Mouse (Mus musculus) induced T-regulatory cell, adult 2 months (primary cell): ENCODE data around the gene Plppr3.
A peak's percentile ranks its signal among the peaks of the same experiment; 100 is the strongest.

Experiments used
- DNase-seq: peaks from one replicate; pipeline ENCODE4 v3.0.0-alpha.2; 2012; ENCODE audit warnings: low read depth

Gene Plppr3

GRCm38 (mm10) chr10:79852827-79853226, 21.6 kb downstream of the Plppr3 start:
- peak; percentile 43 for DNase-seq

GRCm38 (mm10) chr10:79852107-79852789, 22.2 kb downstream of the Plppr3 start:
- peak; percentile 64 for DNase-seq

GRCm38 (mm10) chr10:79851653-79852052, 22.8 kb downstream of the Plppr3 start:
- DNase-seq: no peak

- DNase-seq: peak; percentile 55
These were observed 24.3 kb downstream of the Plppr3 start for GRCm38 (mm10) chr10:79849941-79850628.

GRCm38 (mm10) chr10:79846553-79846952, 27.9 kb downstream of the Plppr3 start:
- DNase-seq: no peak

- no peak for DNase-seq
These were observed 31.0 kb downstream of the Plppr3 start for GRCm38 (mm10) chr10:79843476-79843875.

GRCm38 (mm10) chr10:79842322-79842721, 32.1 kb downstream of the Plppr3 start:
- no peak for DNase-seq

GRCm38 (mm10) chr10:79840644-79841551, 33.5 kb downstream of the Plppr3 start:
- DNase-seq: no peak

GRCm38 (mm10) chr10:79840091-79840490, 34.3 kb downstream of the Plppr3 start:
- no peak for DNase-seq

- DNase-seq: no peak
These were observed 36.3 kb downstream of the Plppr3 start for GRCm38 (mm10) chr10:79838151-79838550.

- peak; percentile 45 for DNase-seq
These were observed 37.5 kb downstream of the Plppr3 start for GRCm38 (mm10) chr10:79836918-79837317.

- peak; percentile 85 for DNase-seq
These were observed 39.5 kb downstream of the Plppr3 start for GRCm38 (mm10) chr10:79834769-79835398.

- DNase-seq: no peak
These were observed 41.6 kb downstream of the Plppr3 start for GRCm38 (mm10) chr10:79832786-79833181.

- no peak for DNase-seq
These were observed 42.2 kb downstream of the Plppr3 start for GRCm38 (mm10) chr10:79832026-79832785.

GRCm38 (mm10) chr10:79831583-79831982, 42.9 kb downstream of the Plppr3 start:
- DNase-seq: no peak

GRCm38 (mm10) chr10:79824413-79824812, 50.0 kb downstream of the Plppr3 start:
- no peak for DNase-seq

GRCm38 (mm10) chr10:79823011-79823410, 51.4 kb downstream of the Plppr3 start:
- DNase-seq: no peak

- no peak for DNase-seq
These were observed 52.1 kb downstream of the Plppr3 start for GRCm38 (mm10) chr10:79822372-79822771.

GRCm38 (mm10) chr10:79821731-79822130, 52.7 kb downstream of the Plppr3 start:
- DNase-seq: no peak

- DNase-seq: no peak
These were observed 53.7 kb downstream of the Plppr3 start, which contains the start of gene Misp for GRCm38 (mm10) chr10:79820782-79821181. Misp (plus strand) TSS chr10:79820989.

GRCm38 (mm10) chr10:79820277-79820676, 54.2 kb downstream of the Plppr3 start:
- no peak for DNase-seq
